Mouse (Mus musculus) G1E (cell line): Measurements from ENCODE around the gene Pnliprp2. TPM values are rescaled to one million over a fixed set of nuclear protein-coding genes. Genes with fewer than 3 reads are reported as not detected.

Source experiments
- ATAC-seq: 2 replicates; pipeline ENCODE4 v1.8.0; 2016; ENCODE audit warnings: mild to moderate bottlenecking; ENCODE audit not compliant: insufficient number of reproducible peaks, poor library complexity, low FRiP score, severe bottlenecking; ENCODE audit errors: extremely low read depth
- DNase-seq: peaks from one replicate; pipeline ENCODE4 v3.0.0; 2012; ENCODE audit warnings: low spot score
- H3K27me3 ChIP-seq: 2 replicates; pipeline ENCODE4 v1.6.1; 2012; ENCODE audit warnings: mild to moderate bottlenecking, low read length, inconsistent platforms; ENCODE audit not compliant: insufficient read depth
- H3K36me3 ChIP-seq: replicated peaks from 2 replicates; pipeline ENCODE3; 2012; ENCODE audit warnings: mild to moderate bottlenecking, inconsistent platforms
- H3K4me1 ChIP-seq: 2 replicates; pipeline ENCODE4 v1.6.1; 2012; ENCODE audit warnings: low read depth, low read length, inconsistent platforms, mixed read lengths; ENCODE audit not compliant: insufficient read depth
- H3K4me3 ChIP-seq: 2 replicates; pipeline ENCODE4 v1.5.1; 2012; ENCODE audit warnings: low read depth, mild to moderate bottlenecking, inconsistent platforms, low read length, moderate library complexity, mixed read lengths
- H3K9me3 ChIP-seq: replicated peaks from 2 replicates; pipeline ENCODE4 v1.6.1; 2012; ENCODE audit warnings: inconsistent platforms
- CTCF ChIP-seq: IDR thresholded peaks from 2 replicates; pipeline ENCODE4 v1.5.1; 2012; ENCODE audit warnings: low read depth, low read length, inconsistent platforms, mixed read lengths
- GATA1 ChIP-seq: IDR thresholded peaks from 2 replicates; pipeline ENCODE4 v1.6.1; 2012; ENCODE audit warnings: borderline replicate concordance, low read length, inconsistent platforms, mixed read lengths
- GATA2 ChIP-seq: IDR thresholded peaks from 2 replicates; pipeline ENCODE4 v1.6.1; 2012; ENCODE audit warnings: low read depth, low read length, inconsistent platforms, borderline replicate concordance
- POLR2AphosphoS5 ChIP-seq: IDR thresholded peaks from 2 replicates; pipeline ENCODE4 v1.6.1; 2012; ENCODE audit warnings: low read depth, low read length, inconsistent platforms; ENCODE audit not compliant: insufficient replicate concordance
- TAL1 ChIP-seq: conservative IDR thresholded peaks from 2 replicates; pipeline ENCODE4 v1.6.1; 2012; ENCODE audit warnings: low read depth, low read length, inconsistent platforms, mixed read lengths
- polyA plus RNA-seq: library from polyadenylated mRNA; stranded (reverse); fragments of >175 nt; gene quantifications from 2 replicates; pipeline ENCODE4 v1.2.3, GENCODE M21; 2012
- total RNA-seq, 2 experiments: library from RNA; stranded (forward) in 1 of 2; stranded (reverse) in 1 of 2; fragments of 200-1000 nt in 1 of 2; fragments of >200 nt in 1 of 2; fragmentation: Nextera tagmentation in 1 of 2; gene quantifications; 2 replicates each; pipeline ENCODE4 v1.2.3; 2014 to 2017

Pnliprp2 gene
- total and polyA plus RNA-seq, 3 experiments, result not detected

GRCm38 (mm10) chr19:58789194-58789593 is 29.7 kb downstream of the Pnliprp2 start:
- Histone ChIP-seq H3K4me1 (no peaks in the 10 kb centered on the region), H3K36me3 (no peaks in the 10 kb centered on the region), H3K27me3 (no peaks in the 10 kb centered on the region), H3K9me3 (peaks cover 20% of the 10 kb centered on the region), H3K4me3 (no peak overlapping the region)
- ATAC-seq (no peak), DNase-seq (no peak)
- TF ChIP-seq CTCF (no peak), POLR2AphosphoS5 (no peak), TAL1 (no peak), GATA1 (no peak), GATA2 (no peak)

GRCm38 (mm10) chr19:58794284-58794683 is 34.8 kb downstream of the Pnliprp2 start, which contains the start of gene 1700019N19Rik:
1700019N19Rik (minus strand) TSS chr19:58794461.
- Histone ChIP-seq H3K36me3 (no peaks in the 10 kb centered on the region), H3K4me1 (no peaks in the 10 kb centered on the region), H3K27me3 (no peaks in the 10 kb centered on the region), H3K4me3 (no peak within 1 kb of the TSS), H3K9me3 (peaks cover 20% of the 10 kb centered on the region)
- ATAC-seq, result no peak
- no peak for DNase-seq
- TF ChIP-seq GATA2 (no peak), CTCF (no peak), TAL1 (no peak), POLR2AphosphoS5 (no peak), GATA1 (no peak)

GRCm38 (mm10) chr19:58795114-58795669 is 35.7 kb downstream of the Pnliprp2 start:
- ATAC-seq (no peak), DNase-seq (no peak)
- no peaks in the 10 kb centered on the region for H3K36me3 ChIP-seq
- H3K9me3 ChIP-seq, result peaks cover 25% of the 10 kb centered on the region
- TF ChIP-seq CTCF, result no peak
- no peak for TF ChIP-seq GATA1
- no peak for TF ChIP-seq GATA2
- TF ChIP-seq POLR2AphosphoS5, result no peak
- TF ChIP-seq TAL1, result no peak
- H3K27me3 ChIP-seq, result no peaks in the 10 kb centered on the region
- no peak overlapping the region for H3K4me3 ChIP-seq
- H3K4me1 ChIP-seq, result no peaks in the 10 kb centered on the region

- peaks cover 29% of the 10 kb centered on the region for H3K9me3 ChIP-seq
- TF ChIP-seq POLR2AphosphoS5 (no peak), GATA1 (no peak), TAL1 (no peak), GATA2 (no peak), CTCF (no peak)
- H3K4me3 ChIP-seq, result no peak overlapping the region
- H3K4me1 ChIP-seq, result no peaks in the 10 kb centered on the region
- no peak for ATAC-seq
- no peaks in the 10 kb centered on the region for H3K36me3 ChIP-seq
- DNase-seq, result no peak
- no peaks in the 10 kb centered on the region for H3K27me3 ChIP-seq
These were observed 45.8 kb downstream of the Pnliprp2 start for GRCm38 (mm10) chr19:58805191-58805779.

- TF ChIP-seq CTCF, result peak; percentile 4; the same call in 1 of the 2 replicates
- TF ChIP-seq TAL1, result no peak
- no peak for TF ChIP-seq GATA1
- TF ChIP-seq POLR2AphosphoS5, result no peak
- Histone ChIP-seq H3K27me3 (no peaks in the 10 kb centered on the region), H3K36me3 (no peaks in the 10 kb centered on the region), H3K9me3 (peaks cover 25% of the 10 kb centered on the region), H3K4me3 (no peak overlapping the region), H3K4me1 (no peaks in the 10 kb centered on the region)
- no peak for ATAC-seq
- DNase-seq, result no peak
These were observed 46.8 kb downstream of the Pnliprp2 start for GRCm38 (mm10) chr19:58806364-58806763.

- Histone ChIP-seq H3K27me3 (no peaks in the 10 kb centered on the region), H3K9me3 (peaks cover 32% of the 10 kb centered on the region), H3K36me3 (no peaks in the 10 kb centered on the region), H3K4me1 (no peaks in the 10 kb centered on the region), H3K4me3 (no peak overlapping the region)
- DNase-seq (no peak), ATAC-seq (no peak)
- TF ChIP-seq POLR2AphosphoS5 (no peak), GATA2 (no peak), GATA1 (no peak), CTCF (no peak), TAL1 (no peak)
These were observed 49.3 kb downstream of the Pnliprp2 start for GRCm38 (mm10) chr19:58808864-58809263.

GRCm38 (mm10) chr19:58810536-58810935 is 51.0 kb downstream of the Pnliprp2 start:
- ATAC-seq (no peak), DNase-seq (no peak)
- Histone ChIP-seq H3K36me3 (no peaks in the 10 kb centered on the region), H3K4me3 (no peak overlapping the region), H3K4me1 (no peaks in the 10 kb centered on the region), H3K27me3 (no peaks in the 10 kb centered on the region), H3K9me3 (peaks cover 34% of the 10 kb centered on the region)
- TF ChIP-seq TAL1 (no peak), GATA2 (no peak), CTCF (no peak), POLR2AphosphoS5 (no peak), GATA1 (no peak)
